Mouse (Mus musculus): ENCODE measurements at regions not wholly inside any gene's neighbourhood (a gene's known extent, or its start where the extent isn't known, plus 50 kb on each side); places are given as distances from the start of the nearest gene placed in this dataset.

DNA sequence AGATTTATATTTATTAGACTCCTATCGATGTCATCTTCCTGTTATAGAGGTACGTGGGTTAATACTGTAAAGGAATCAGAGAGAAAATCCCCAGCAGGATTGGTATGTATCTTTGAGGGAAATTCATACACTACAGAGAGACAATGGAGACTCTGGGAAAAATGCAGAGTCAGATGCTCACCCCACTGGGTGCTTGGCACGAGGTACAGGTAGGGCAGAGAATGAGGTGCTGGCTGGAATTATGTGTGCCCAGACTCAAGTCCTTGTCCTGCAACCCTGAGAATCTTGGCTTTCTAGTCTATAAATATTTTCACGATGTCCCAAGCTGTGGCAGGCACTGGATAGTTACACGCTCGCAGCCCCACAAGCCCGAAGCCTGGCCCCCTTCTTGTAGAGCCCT lies 57.8 kb upstream of the Cry1 start:
- ATAC-seq (ENCODE audit: low FRiP score), result no peak
- WGBS, result 92% methylated on average over 7 of the region's 7 CpGs
- H3K4me2 ChIP-seq, result no peak overlapping the region

DNA sequence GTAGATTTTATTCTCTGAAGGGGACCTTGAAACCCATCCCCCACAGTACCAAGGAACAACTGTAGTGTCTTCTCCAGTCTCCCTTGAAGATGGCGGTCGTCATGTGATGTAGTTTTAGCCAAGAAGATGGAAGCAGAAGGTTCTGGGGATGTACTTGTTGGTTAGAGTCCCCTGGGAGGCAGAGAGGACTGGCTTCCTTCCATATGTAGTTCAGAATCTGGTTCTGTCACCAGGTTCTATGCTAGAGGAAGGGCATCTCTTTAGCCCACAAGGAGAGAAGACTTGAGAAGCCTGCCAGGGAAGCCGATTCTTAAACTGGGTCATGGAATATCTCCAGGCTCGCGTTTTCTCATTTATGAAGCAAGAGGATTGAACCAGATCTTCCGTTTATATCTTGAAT lies 58.7 kb upstream of the Cry1 start:
- Histone ChIP-seq H3K9ac (no peak overlapping the region), H3K27ac (no peak overlapping the region)
- WGBS, result 95% methylated on average over 6 of the region's 6 CpGs

More for the DNA sequence above, 57.8 kb upstream of the Cry1 start:
- Histone ChIP-seq H3K27ac (no peak overlapping the region), H3K9me3 (no peaks in the 10 kb centered on the region), H3K4me3 (replicated peaks) (no peak overlapping the region), H3K9ac (no peak overlapping the region), H3K27me3 (no peaks in the 10 kb centered on the region), H3K36me3 (replicated peaks) (no peaks in the 10 kb centered on the region), H3K4me1 (no peaks in the 10 kb centered on the region)

DNA sequence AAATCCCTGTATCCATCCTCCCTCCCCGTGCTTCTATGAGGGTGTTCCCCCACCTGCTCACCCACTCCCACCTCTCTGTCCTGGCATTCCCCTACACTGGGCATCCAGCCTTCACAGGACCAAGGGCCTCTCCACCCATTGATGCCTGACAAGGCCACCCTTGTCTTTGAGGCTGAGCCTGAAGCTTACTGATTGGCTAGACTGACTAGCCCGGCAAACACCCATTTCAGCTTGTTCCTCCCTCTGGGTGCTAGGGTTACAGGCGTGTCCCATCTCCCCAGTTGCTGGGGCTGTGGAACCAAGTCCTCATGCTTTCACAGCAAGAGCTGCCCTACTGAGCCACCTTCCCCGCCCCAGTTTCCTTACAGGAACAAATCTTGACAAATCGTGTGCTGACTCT lies 80.9 kb upstream of the Cry1 start:
- H3K4me3 ChIP-seq (replicated peaks), result no peak overlapping the region
- no peaks in the 10 kb centered on the region for H3K36me3 ChIP-seq (replicated peaks)
- H3K9ac ChIP-seq, result no peak overlapping the region
- 51% methylated on average over 5 of the region's 5 CpGs for WGBS
- no peak overlapping the region for H3K4me2 ChIP-seq
- H3K27ac ChIP-seq, result no peak overlapping the region
- ATAC-seq (ENCODE audit: low FRiP score), result no peak
- 0 out of 2 replicates have a peak, but pooled peaks cover 4% of the 10 kb centered on the region for H3K27me3 ChIP-seq
- H3K4me1 ChIP-seq, result no peaks in the 10 kb centered on the region
- H3K9me3 ChIP-seq, result no peaks in the 10 kb centered on the region

More for the DNA sequence above, 58.7 kb upstream of the Cry1 start:
- Histone ChIP-seq H3K4me3 (replicated peaks) (no peak overlapping the region), H3K4me2 (no peak overlapping the region), H3K4me1 (no peaks in the 10 kb centered on the region), H3K27me3 (no peaks in the 10 kb centered on the region), H3K36me3 (replicated peaks) (no peaks in the 10 kb centered on the region), H3K9me3 (no peaks in the 10 kb centered on the region)
- ATAC-seq (ENCODE audit: low FRiP score), result no peak

DNA sequence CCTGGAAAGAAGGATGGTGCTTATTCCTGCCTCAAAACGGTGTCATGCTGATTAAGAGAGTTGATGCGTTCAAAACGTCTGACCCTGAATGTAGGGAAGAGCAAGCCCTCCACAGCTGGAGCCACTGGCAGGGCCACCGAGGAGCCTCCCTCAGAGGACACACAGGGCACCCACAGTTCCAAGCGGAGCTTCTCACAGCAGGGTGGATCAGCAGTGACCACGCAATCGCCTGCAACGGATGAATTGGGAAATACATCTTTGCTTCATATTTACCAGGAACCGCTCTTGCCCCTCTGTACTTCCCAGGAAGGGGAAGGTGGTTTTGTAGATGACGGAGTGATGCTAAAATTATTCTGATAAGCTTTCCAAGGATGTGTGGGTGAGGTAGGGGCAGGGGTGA lies 81.3 kb upstream of the Cry1 start:
- Histone ChIP-seq H3K27ac (no peak overlapping the region), H3K9ac (no peak overlapping the region), H3K9me3 (no peaks in the 10 kb centered on the region), H3K4me3 (replicated peaks) (no peak overlapping the region), H3K4me2 (no peak overlapping the region), H3K27me3 (0 out of 2 replicates have a peak, but pooled peaks cover 4% of the 10 kb centered on the region), H3K36me3 (replicated peaks) (no peaks in the 10 kb centered on the region), H3K4me1 (no peaks in the 10 kb centered on the region)
- 48% methylated on average over 10 of the region's 10 CpGs for WGBS
- no peak for ATAC-seq (ENCODE audit: low FRiP score)

DNA sequence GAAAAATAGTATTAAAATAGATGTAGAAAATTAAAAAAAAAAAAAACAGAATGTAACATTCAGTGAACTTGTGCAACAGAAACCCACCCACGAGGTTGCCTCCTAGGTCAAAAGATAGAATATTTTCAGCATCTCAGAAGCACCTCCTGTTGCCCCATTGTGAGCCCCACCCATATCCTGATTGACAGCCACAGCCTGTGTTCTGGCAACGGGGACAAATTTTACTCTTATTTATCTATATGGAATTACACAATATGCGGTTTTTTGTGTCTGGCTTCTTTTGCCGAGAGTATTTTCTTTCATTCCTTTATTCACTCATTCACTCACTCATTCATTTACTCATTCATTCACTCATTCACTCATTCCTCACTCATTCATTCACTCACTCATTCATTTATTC lies 81.9 kb upstream of the Cry1 start:
- no peaks in the 10 kb centered on the region for H3K9me3 ChIP-seq
- H3K27ac ChIP-seq, result no peak overlapping the region
- no peak for ATAC-seq (ENCODE audit: low FRiP score)
- H3K36me3 ChIP-seq (replicated peaks), result no peaks in the 10 kb centered on the region
- H3K9ac ChIP-seq, result no peak overlapping the region
- H3K4me3 ChIP-seq (replicated peaks), result no peak overlapping the region
- H3K4me2 ChIP-seq, result no peak overlapping the region
- 90% methylated on average over 4 of the region's 4 CpGs for WGBS
- H3K27me3 ChIP-seq, result 0 out of 2 replicates have a peak, but pooled peaks cover 4% of the 10 kb centered on the region
- no peaks in the 10 kb centered on the region for H3K4me1 ChIP-seq

DNA sequence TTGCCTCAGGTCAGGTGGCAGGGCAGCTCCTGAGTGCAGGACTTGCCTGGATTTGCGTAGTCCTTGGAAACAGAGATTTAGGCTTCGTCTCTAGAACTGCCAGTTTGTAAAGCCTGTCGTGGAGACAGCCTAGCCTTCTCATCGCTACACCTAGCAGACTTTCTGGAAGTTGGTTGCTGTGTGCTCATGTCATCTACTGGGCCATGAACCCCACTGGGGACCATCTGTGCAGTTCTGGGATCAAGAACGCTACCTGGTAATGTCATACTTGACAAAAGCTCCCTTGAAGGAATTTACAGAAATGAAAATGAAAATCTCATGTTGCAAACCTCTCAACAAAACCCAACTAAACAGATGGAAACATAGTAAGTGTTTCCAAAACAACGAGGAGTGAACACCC lies 85.3 kb upstream of the Cry1 start:
- WGBS, result 80% methylated on average over 6 of the region's 6 CpGs
- no peak overlapping the region for H3K27ac ChIP-seq
- 0 out of 2 replicates have a peak, but pooled peaks cover 4% of the 10 kb centered on the region for H3K27me3 ChIP-seq
- 0 out of 2 replicates have a peak, but pooled peaks cover 6% of the 10 kb centered on the region for H3K4me1 ChIP-seq
- H3K4me3 ChIP-seq (replicated peaks), result no peak overlapping the region
- no peaks in the 10 kb centered on the region for H3K9me3 ChIP-seq
- H3K4me2 ChIP-seq, result no peak overlapping the region
- no peaks in the 10 kb centered on the region for H3K36me3 ChIP-seq (replicated peaks)
- no peak overlapping the region for H3K9ac ChIP-seq
- ATAC-seq (ENCODE audit: low FRiP score), result no peak

DNA sequence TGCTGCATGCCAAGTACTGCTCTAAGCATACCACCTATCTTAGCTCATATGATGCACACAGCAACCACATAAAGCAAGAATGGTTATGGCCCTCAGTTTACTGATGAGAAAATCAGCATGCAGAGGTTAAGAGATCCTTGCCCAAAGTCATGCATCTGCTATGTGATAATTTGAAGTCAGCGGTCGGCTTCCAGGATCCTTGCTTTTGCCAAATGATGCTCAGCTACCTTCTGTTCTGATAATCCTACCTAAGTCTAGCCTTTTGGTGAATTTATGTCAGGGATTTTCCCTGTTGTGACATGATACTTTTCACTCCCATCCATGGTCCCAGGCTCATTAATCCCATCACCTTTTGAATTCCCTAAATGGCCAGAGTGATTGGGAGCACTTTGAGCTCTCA lies 91.9 kb upstream of the Cry1 start:
- no peak for ATAC-seq (ENCODE audit: low FRiP score)
- Histone ChIP-seq H3K9ac (no peak overlapping the region), H3K27ac (no peak overlapping the region), H3K9me3 (no peaks in the 10 kb centered on the region), H3K4me1 (0 out of 2 replicates have a peak, but pooled peaks cover 6% of the 10 kb centered on the region), H3K4me2 (no peak overlapping the region), H3K4me3 (replicated peaks) (no peak overlapping the region), H3K27me3 (no peaks in the 10 kb centered on the region), H3K36me3 (replicated peaks) (no peaks in the 10 kb centered on the region)
- WGBS, result 98% methylated on average over 2 of the region's 2 CpGs

DNA sequence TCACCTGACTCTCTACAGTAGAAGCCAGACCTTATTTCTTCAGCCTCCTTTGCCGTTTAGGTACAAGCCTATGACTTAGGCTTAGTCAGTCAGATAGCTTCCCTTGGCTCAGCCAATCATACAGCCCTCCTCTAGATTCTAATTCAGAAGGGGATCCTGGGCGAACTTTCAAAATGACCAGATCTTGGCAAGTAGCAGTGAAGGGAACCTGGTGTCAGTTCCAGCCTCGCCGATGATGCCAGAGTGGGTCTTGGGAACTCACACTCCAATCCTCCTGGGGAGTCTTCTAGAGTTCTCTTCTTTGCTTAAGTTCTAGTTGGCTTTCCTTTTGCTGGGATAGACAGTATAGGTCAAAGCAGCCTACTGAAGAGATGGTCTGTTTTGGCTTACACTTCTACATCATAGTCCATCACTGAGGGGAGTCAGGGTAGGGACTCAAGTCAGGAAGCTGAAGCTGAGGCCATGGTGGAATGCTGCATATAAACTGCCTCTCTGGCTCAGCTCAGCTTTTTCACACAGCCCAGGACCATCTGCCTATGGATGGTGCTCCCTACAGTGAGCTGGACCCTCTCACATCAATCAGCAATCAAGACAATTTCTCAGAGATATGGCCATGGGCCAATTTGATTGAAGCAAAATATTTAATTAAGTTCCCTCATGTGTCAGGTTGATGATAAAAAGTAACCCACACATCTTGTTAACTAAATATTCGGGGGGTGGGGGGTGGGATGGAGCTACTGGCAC lies 94.7 kb upstream of the Btbd11 start:
- no peaks in the 10 kb centered on the region for H3K27me3 ChIP-seq
- no peak overlapping the region for H3K4me3 ChIP-seq (replicated peaks)
- H3K9me3 ChIP-seq, result no peaks in the 10 kb centered on the region
- 81% methylated on average over 5 of the region's 5 CpGs for WGBS
- H3K4me2 ChIP-seq, result no peak overlapping the region
- no peak overlapping the region for H3K9ac ChIP-seq
- H3K36me3 ChIP-seq (replicated peaks), result no peaks in the 10 kb centered on the region
- H3K4me1 ChIP-seq, result peaks cover 16% of the 10 kb centered on the region
- H3K27ac ChIP-seq, result no peak overlapping the region
- peak; percentile 86; the same call in 1 of the 2 replicates for ATAC-seq (ENCODE audit: low FRiP score)

DNA sequence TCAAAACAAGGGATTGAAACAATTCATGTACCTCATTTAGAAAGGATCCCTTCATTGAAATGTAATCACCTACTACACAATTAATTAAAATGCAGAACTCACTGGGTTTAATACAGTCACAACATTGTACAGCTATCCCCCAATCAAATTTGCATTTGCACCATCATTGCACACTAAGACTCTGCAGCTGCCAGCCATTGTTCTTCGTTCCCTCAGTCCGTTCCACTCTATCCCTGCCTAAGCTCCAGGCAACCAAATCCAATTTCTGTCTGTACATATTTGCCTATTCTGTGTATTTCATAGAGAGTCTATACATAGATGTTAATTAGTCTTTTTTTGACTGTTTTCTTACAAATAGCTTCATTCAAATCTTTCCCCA lies 94.1 kb upstream of the Btbd11 start:
- Histone ChIP-seq H3K4me2 (no peak overlapping the region), H3K9ac (no peak overlapping the region), H3K4me1 (peaks cover 16% of the 10 kb centered on the region), H3K27ac (no peak overlapping the region), H3K9me3 (no peaks in the 10 kb centered on the region), H3K4me3 (replicated peaks) (no peak overlapping the region), H3K36me3 (replicated peaks) (no peaks in the 10 kb centered on the region), H3K27me3 (no peaks in the 10 kb centered on the region)
- WGBS, result 24% methylated on average over 2 of the region's 2 CpGs
- ATAC-seq (ENCODE audit: low FRiP score), result peak; percentile 90

DNA sequence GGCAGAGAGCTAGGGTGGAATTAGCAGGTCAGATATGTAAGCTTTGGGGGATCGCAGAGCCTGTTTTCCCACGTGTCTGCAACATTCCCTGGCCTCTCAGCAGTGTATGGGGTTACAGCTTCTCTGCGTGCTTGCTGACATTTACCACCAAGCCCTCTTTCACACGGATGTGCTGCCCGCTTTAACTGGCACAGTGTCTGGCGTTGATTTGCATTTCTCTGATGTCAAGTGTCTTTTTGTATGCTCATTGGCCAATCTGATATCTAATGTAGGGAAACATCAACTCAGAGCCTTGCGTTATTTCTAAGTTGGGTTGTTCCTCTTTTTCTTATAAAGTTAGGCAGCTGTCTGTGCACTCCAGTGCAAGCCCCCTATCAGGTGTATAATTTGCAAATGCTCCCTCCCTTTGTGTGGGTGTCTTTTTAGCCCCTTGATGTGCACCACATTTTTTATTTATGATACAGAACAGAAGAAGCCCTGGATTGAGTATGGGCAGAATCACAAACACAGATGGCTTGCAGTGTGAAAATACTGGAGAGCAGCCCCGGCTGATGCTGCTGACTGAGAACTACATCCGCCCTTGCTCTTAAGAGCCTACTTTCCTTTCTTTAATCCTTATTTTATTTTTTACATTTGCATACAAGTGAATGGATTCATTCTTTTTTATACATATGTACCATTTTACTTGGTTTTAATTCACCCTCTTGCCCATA lies 93.4 kb upstream of the Btbd11 start:
- H3K4me2 ChIP-seq, result peak overlapping the region; percentile 6; the same call in 1 of the 2 replicates
- no peak overlapping the region for H3K4me3 ChIP-seq (replicated peaks)
- H3K27ac ChIP-seq, result peak overlapping the region; percentile 53; the same call in 1 of the 2 replicates
- peaks cover 16% of the 10 kb centered on the region for H3K4me1 ChIP-seq
- H3K9ac ChIP-seq, result no peak overlapping the region
- no peaks in the 10 kb centered on the region for H3K27me3 ChIP-seq
- H3K36me3 ChIP-seq (replicated peaks), result no peaks in the 10 kb centered on the region
- no peaks in the 10 kb centered on the region for H3K9me3 ChIP-seq
- WGBS, result 59% methylated on average over 9 of the region's 9 CpGs
- ATAC-seq (ENCODE audit: low FRiP score), result no peak

DNA sequence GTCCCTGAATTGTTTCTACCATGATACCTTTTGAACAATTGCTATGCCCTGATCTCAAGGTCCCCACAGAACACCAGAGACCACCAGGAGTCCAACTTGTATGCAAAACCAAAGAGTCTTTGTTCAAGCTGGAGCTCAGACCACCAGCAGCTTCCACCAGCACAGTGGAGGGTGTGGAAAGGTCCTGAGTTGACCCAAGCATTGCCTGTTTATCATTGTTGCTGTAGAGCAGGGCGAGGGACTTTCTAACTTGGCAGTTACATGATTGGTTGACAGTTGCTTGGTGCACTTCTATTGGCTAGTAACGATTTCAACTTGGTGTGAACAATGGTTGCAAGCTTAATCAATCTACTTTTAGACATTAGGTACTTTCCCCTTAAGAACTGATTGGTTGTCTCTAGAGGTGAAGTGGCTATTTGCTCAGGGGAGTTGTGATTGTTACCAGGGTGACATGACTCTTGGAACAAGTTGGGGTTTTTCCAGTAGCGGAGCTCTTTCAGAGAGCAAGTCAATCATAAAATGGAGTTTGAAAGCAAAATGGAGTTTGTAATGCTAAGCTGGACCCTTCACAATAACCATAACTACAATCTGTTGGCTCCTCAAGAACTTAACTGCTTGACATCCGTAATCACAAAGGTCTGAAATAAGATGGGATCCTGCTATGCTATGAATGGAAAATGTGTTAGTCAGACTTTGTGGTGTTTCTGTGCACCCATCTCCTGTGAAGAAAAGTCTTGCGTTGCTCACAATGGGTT lies 91.3 kb upstream of the Btbd11 start:
- Histone ChIP-seq H3K27me3 (no peaks in the 10 kb centered on the region), H3K4me3 (replicated peaks) (no peak overlapping the region), H3K4me2 (no peak overlapping the region), H3K9me3 (no peaks in the 10 kb centered on the region), H3K9ac (no peak overlapping the region), H3K36me3 (replicated peaks) (no peaks in the 10 kb centered on the region), H3K27ac (no peak overlapping the region), H3K4me1 (peaks cover 16% of the 10 kb centered on the region)
- WGBS, result 90% methylated on average over 5 of the region's 5 CpGs
- no peak for ATAC-seq (ENCODE audit: low FRiP score)

DNA sequence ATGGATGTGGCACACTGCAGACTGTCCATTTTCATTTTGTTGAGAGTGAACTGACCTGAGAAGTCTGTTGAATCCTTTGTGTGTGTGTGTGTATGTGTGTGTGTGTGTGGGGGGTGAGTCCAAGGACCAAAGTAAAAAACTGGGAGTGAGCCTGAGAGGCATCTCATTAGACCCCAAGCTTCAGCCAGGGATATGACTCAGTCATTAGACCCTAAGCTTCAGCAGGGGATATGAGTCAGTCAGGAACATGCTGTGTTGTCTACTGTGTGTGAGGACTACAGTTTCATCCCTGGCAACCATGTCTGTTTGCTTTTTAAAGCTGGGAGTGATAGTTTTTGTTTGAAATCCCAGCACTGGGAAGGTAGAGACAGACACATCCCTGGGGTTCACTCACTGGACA lies 74.8 kb upstream of the Btbd11 start:
- Histone ChIP-seq H3K9me3 (no peaks in the 10 kb centered on the region), H3K4me1 (no peaks in the 10 kb centered on the region), H3K4me3 (replicated peaks) (no peak overlapping the region), H3K36me3 (replicated peaks) (no peaks in the 10 kb centered on the region), H3K27ac (no peak overlapping the region), H3K4me2 (no peak overlapping the region), H3K9ac (no peak overlapping the region), H3K27me3 (no peaks in the 10 kb centered on the region)
- ATAC-seq (ENCODE audit: low FRiP score), result no peak
